Mouse (Mus musculus) liver, embryonic 14.5 days (tissue): ENCODE results near the gene Hmgcll1. TPM values are rescaled to one million over a fixed set of nuclear protein-coding genes. Genes with fewer than 3 reads are reported as not detected.

Source experiments
- ATAC-seq: fragments of 200-750 bp; cut with Nextera tagmentation; 2 replicates; pipeline ENCODE4 v1.8.0; 2017; ENCODE audit warnings: moderate number of reproducible peaks, mild to moderate bottlenecking, moderate library complexity; ENCODE audit not compliant: insufficient read depth
- DNase-seq, 3 experiments: peaks; one replicate each; pipeline ENCODE4 v3.0.0-alpha.2; 2012 to 2013; ENCODE audit warnings: low read depth in 3 of 3, low spot score in 3 of 3
- H3K27ac ChIP-seq: fragments of 300-500 bp; sonication (generic); 2 replicates; pipeline ENCODE4 v1.5.1; 2014; ENCODE audit warnings: moderate library complexity, mild to moderate bottlenecking, control low read depth, inconsistent platforms
- H3K27me3 ChIP-seq: fragments of 300-500 bp; sonication (generic); 2 replicates; pipeline ENCODE4 v1.6.1; 2014; ENCODE audit warnings: mild to moderate bottlenecking, low read length, moderate library complexity; ENCODE audit not compliant: control insufficient read depth, insufficient read depth
- H3K36me3 ChIP-seq: fragments of 300-500 bp; sonication (generic); replicated peaks from 2 replicates; pipeline ENCODE4 v1.6.1; 2014; ENCODE audit warnings: low read depth; ENCODE audit not compliant: control insufficient read depth, insufficient read depth
- H3K4me1 ChIP-seq, 2 experiments: fragments of 200-500 bp in 1 of 2; fragments of 300-500 bp in 1 of 2; sonication (generic) in 1 of 2; replicated peaks; 2 replicates each; pipeline ENCODE4 v1.6.1; 2012 to 2014; ENCODE audit warnings: antibody characterized with exemption in 1 of 2, inconsistent platforms in 1 of 2, low read length in 1 of 2; ENCODE audit not compliant: control insufficient read depth in 2 of 2, insufficient read depth in 2 of 2
- H3K4me2 ChIP-seq: fragments of 300-500 bp; sonication (generic); 2 replicates; pipeline ENCODE4 v1.6.1; 2014; ENCODE audit warnings: low read depth, mild to moderate bottlenecking, control low read depth, moderate library complexity
- H3K4me3 ChIP-seq, 2 experiments: fragments of 200-500 bp in 1 of 2; fragments of 300-500 bp in 1 of 2; sonication (generic) in 1 of 2; 2 replicates each; pipeline ENCODE4 v1.5.1; 2012 to 2014; ENCODE audit warnings: low read depth in 2 of 2, low read length in 2 of 2, mild to moderate bottlenecking in 2 of 2, control low read depth in 1 of 2, inconsistent platforms in 1 of 2, moderate library complexity in 1 of 2; ENCODE audit not compliant: insufficient read depth in 1 of 2
- H3K9ac ChIP-seq: fragments of 300-500 bp; sonication (generic); replicated peaks from 2 replicates; pipeline ENCODE4 v1.6.1; 2014; ENCODE audit warnings: mild to moderate bottlenecking, control low read depth, moderate library complexity
- H3K9me3 ChIP-seq: fragments of 300-500 bp; sonication (generic); 2 replicates; pipeline ENCODE4 v1.6.1; 2016; ENCODE audit warnings: low read length, mixed read lengths; ENCODE audit not compliant: control insufficient read depth
- CTCF ChIP-seq: IDR thresholded peaks from 2 replicates; pipeline ENCODE4 v1.5.1; 2016; ENCODE audit warnings: antibody characterized with exemption, low read depth, control low read depth
- EP300 ChIP-seq: IDR thresholded peaks from 2 replicates; pipeline ENCODE4 v1.6.1; 2016; ENCODE audit warnings: antibody characterized with exemption, low read depth
- WGBS: fragments of 180-500 bp; shearing (Covaris S2); extraction: QIAGEN DNeasy Blood & Tissue Kit; methylation state at CpG from one replicate; pipeline ENCODE4 v1.1.7; 2014; ENCODE audit not compliant: insufficient replicate concordance; 5-methylcytosine and 5-hydroxymethylcytosine counted together
- polyA plus RNA-seq, 2 experiments: library from polyadenylated mRNA; depleted of rRNA in 1 of 2; stranded (reverse) in 1 of 2; unstranded in 1 of 2; fragments of >200 nt; fragmentation: Nextera tagmentation in 1 of 2; extraction: Ambion mirVana in 1 of 2; gene quantifications; 2 replicates each; pipeline versions ENCODE4 v1.2.1 to v1.2.3; 2012 to 2014

Hmgcll1 gene
- polyA plus RNA-seq, 2 experiments: 0.13 to 0.15 TPM

DNA sequence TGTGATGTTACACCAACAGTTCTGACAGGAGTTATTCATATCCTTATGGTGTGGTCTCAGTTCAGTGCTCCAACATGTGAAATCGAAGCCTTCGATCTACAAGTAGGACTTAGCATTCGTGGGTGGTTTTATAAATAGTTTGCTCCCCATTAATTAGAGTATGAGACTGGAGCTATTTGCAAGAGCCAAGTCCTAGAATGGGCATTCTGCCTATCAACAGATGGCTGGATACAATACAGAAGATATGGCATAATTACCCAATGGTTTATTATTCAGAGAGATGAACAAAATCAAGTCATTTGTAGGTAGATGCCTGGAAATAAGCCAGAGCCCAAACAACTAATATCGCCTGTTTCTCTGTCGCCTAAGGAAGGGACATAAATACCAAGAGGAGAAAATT is 1.3 kb downstream of the Hmgcll1 start:
- TF ChIP-seq CTCF (no peak), EP300 (no peak)
- no peaks in the 10 kb centered on the region for H3K36me3 ChIP-seq
- 78% methylated on average over 5 of the region's 5 CpGs for WGBS
- peaks cover 0 to 5% of the 10 kb centered on the region in 2 experiments; a peak in 1 of 4 replicates for H3K4me1 ChIP-seq
- H3K27ac ChIP-seq: no peak overlapping the region
- H3K9me3 ChIP-seq: no peaks in the 10 kb centered on the region
- H3K4me3 ChIP-seq: no peak overlapping the region
- no peak for DNase-seq
- no peak for ATAC-seq
- H3K27me3 ChIP-seq: no peaks in the 10 kb centered on the region
- no peak overlapping the region for H3K9ac ChIP-seq
- no peak overlapping the region for H3K4me2 ChIP-seq

GRCm38 (mm10) chr9:76016506-76016905 is 1.9 kb downstream of the Hmgcll1 start:
- Histone ChIP-seq H3K27ac (no peak overlapping the region), H3K9me3 (no peaks in the 10 kb centered on the region), H3K4me3 (no peak overlapping the region), H3K27me3 (no peaks in the 10 kb centered on the region), H3K4me1 (peaks cover 0 to 5% of the 10 kb centered on the region in 2 experiments; a peak in 1 of 4 replicates), H3K9ac (no peak overlapping the region), H3K4me2 (no peak overlapping the region), H3K36me3 (no peaks in the 10 kb centered on the region)
- no peak for TF ChIP-seq EP300
- TF ChIP-seq CTCF: no peak
- no peak for ATAC-seq
- 74% methylated on average over 10 of the region's 10 CpGs for WGBS
- DNase-seq: no peak

GRCm38 (mm10) chr9:76023551-76023973 is 8.9 kb downstream of the Hmgcll1 start:
- Histone ChIP-seq H3K4me1 (no peaks in the 10 kb centered on the region), H3K27ac (no peak overlapping the region), H3K27me3 (no peaks in the 10 kb centered on the region), H3K9ac (no peak overlapping the region), H3K9me3 (no peaks in the 10 kb centered on the region), H3K4me3 (no peak overlapping the region), H3K4me2 (no peak overlapping the region), H3K36me3 (no peaks in the 10 kb centered on the region)
- DNase-seq: no peak
- WGBS: 68% methylated on average over 5 of the region's 5 CpGs
- no peak for TF ChIP-seq CTCF
- ATAC-seq: no peak

GRCm38 (mm10) chr9:76024277-76025246 is 9.9 kb downstream of the Hmgcll1 start:
- Histone ChIP-seq H3K4me1 (no peaks in the 10 kb centered on the region), H3K9ac (no peak overlapping the region), H3K9me3 (no peaks in the 10 kb centered on the region), H3K4me2 (no peak overlapping the region), H3K27ac (no peak overlapping the region), H3K4me3 (no peak overlapping the region), H3K27me3 (no peaks in the 10 kb centered on the region), H3K36me3 (no peaks in the 10 kb centered on the region)
- no peak for TF ChIP-seq CTCF
- no peak for TF ChIP-seq EP300
- WGBS: 21% methylated on average over 5 of the region's 5 CpGs
- ATAC-seq: peak; percentile 53
- no peak for DNase-seq

- DNase-seq (no peak), ATAC-seq (no peak)
Observed at GRCm38 (mm10) chr9:76029471-76030199, 15.0 kb downstream of the Hmgcll1 start.

More at GRCm38 (mm10) chr9:76029471-76030199, 15.0 kb downstream of the Hmgcll1 start:
- Histone ChIP-seq H3K27ac (no peak overlapping the region), H3K9me3 (no peaks in the 10 kb centered on the region), H3K4me2 (no peak overlapping the region), H3K4me1 (no peaks in the 10 kb centered on the region), H3K27me3 (no peaks in the 10 kb centered on the region), H3K9ac (no peak overlapping the region), H3K36me3 (no peaks in the 10 kb centered on the region), H3K4me3 (no peak overlapping the region)
- 77% methylated on average over 16 of the region's 16 CpGs for WGBS
- TF ChIP-seq CTCF (no peak), EP300 (no peak)
